8 mouse cellular contexts compared by ENCODE assay signal in the genomic region with DNA sequence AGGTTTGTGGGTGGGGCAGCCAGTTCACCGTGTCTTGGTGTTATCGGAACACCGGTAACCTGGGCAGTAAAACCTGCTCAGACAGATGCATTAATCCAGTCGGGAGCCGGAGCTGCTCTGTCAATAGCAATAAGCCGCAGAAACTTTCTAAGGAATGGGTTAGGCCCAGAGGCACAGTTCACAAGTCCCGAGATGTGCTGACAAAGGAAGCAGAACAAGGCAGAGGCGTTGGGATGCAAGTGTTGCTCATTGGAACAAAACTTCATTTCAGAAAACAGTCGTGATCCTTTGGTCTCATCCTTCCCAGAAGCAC. TPM values are rescaled to one million over a fixed set of nuclear protein-coding genes. Genes with fewer than 3 reads are reported as not detected.
DNase-seq lines count a peak whose midpoint lies in the region; ATAC-seq and TF ChIP-seq lines count a peak whose summit lies in the region.

No protein-coding gene starts in this region.

- no peaks in the 10 kb centered on the region for H3K4me1 ChIP-seq in embryonic facial prominence, embryonic 11.5 days (ENCODE audit: control insufficient read depth, insufficient read depth, low read length)
- H3K4me1 ChIP-seq in intestine, embryonic 14.5 days (replicated peaks; ENCODE audit: control insufficient read depth, insufficient read depth, low read length): peaks cover 7% of the 10 kb centered on the region; the same call in 1 of the 2 replicates
- peaks cover 6% of the 10 kb centered on the region; the same call in 1 of the 2 replicates for H3K4me1 ChIP-seq in midbrain, postnatal 0 days (ENCODE audit: insufficient read depth, low read length)

- no peaks in the 10 kb centered on the region for H3K27me3 ChIP-seq in embryonic facial prominence, embryonic 11.5 days (ENCODE audit: control insufficient read depth, insufficient read depth, low read length)
- H3K27me3 ChIP-seq in intestine, embryonic 14.5 days (replicated peaks; ENCODE audit: control insufficient read depth, insufficient read depth, low read length): peaks cover 7% of the 10 kb centered on the region; the same call in 1 of the 2 replicates
- no peaks in the 10 kb centered on the region for H3K27me3 ChIP-seq in midbrain, postnatal 0 days (ENCODE audit: insufficient read depth, low read length)

- 0 out of 2 replicates have a peak, but pooled peaks have one; percentile 27 for ATAC-seq in embryonic facial prominence, embryonic 11.5 days (replicated peaks; ENCODE audit: insufficient number of reproducible peaks, low FRiP score, low TSS enrichment, low read depth)
- no peak for ATAC-seq in intestine, embryonic 14.5 days (replicated peaks; ENCODE audit: low FRiP score, low TSS enrichment, low read depth)
- ATAC-seq in midbrain, postnatal 0 days (ENCODE audit: low FRiP score): no peak; the same call in none of the 2 replicates
- ATAC-seq in CD4-positive, CD25-positive, alpha-beta regulatory T cell, adult 4 months: no peak

- peak overlapping the region; percentile 93 for H3K27ac ChIP-seq in layer of hippocampus, adult 2 months
- no peak overlapping the region for H3K27ac ChIP-seq in embryonic facial prominence, embryonic 11.5 days (replicated peaks; ENCODE audit: low read depth, low read length)
- peak overlapping the region; percentile 93 for H3K27ac ChIP-seq in intestine, embryonic 14.5 days (ENCODE audit: low read depth)
- peak overlapping the region; percentile 3; the same call in 1 of the 2 replicates for H3K27ac ChIP-seq in midbrain, postnatal 0 days (ENCODE audit: low read depth, low read length)

- H3K9me3 ChIP-seq in embryonic facial prominence, embryonic 11.5 days (replicated peaks; ENCODE audit: control insufficient read depth, low read length): no peaks in the 10 kb centered on the region
- H3K9me3 ChIP-seq in intestine, embryonic 14.5 days (ENCODE audit: control insufficient read depth, low read length): no peaks in the 10 kb centered on the region
- no peaks in the 10 kb centered on the region for H3K9me3 ChIP-seq in midbrain, postnatal 0 days (ENCODE audit: low read length)

- 2% methylated on average over 9 of the region's 9 CpGs for WGBS in embryonic facial prominence, embryonic 11.5 days
- WGBS in intestine, embryonic 14.5 days: 5% methylated on average over 9 of the region's 9 CpGs
- WGBS in midbrain, postnatal 0 days: 1% methylated on average over 9 of the region's 9 CpGs

- no peak for DNase-seq in layer of hippocampus, adult 2 months (ENCODE audit: low spot score in 2 of 2)
- DNase-seq in layer of hippocampus, postnatal 10 days (ENCODE audit: low spot score in 2 of 2): no peak
- DNase-seq in embryonic facial prominence, embryonic 11.5 days (ENCODE audit: low spot score): peak; percentile 34
- DNase-seq in intestine, embryonic 14.5 days (ENCODE audit: low spot score): peak; percentile 86
- no peak for DNase-seq in midbrain, postnatal 0 days (ENCODE audit: low spot score)
- DNase-seq in left cerebral cortex, postnatal 4 days: no peak
- DNase-seq in gastrocnemius, adult 8-10 months (ENCODE audit: low spot score in 2 of 2): no peak

- peak overlapping the region; percentile 70 for H3K4me3 ChIP-seq in layer of hippocampus, adult 2 months
- peak overlapping the region; percentile 53 for H3K4me3 ChIP-seq in embryonic facial prominence, embryonic 11.5 days (ENCODE audit: low read depth, low read length)
- peak overlapping the region; percentile 59 for H3K4me3 ChIP-seq in intestine, embryonic 14.5 days (ENCODE audit: low read depth, low read length)
- peak overlapping the region; percentile 53 for H3K4me3 ChIP-seq in midbrain, postnatal 0 days (ENCODE audit: low read depth, low read length)

- H3K36me3 ChIP-seq in embryonic facial prominence, embryonic 11.5 days (replicated peaks; ENCODE audit: control insufficient read depth, insufficient read depth, low read depth, low read length): no peaks in the 10 kb centered on the region
- no peaks in the 10 kb centered on the region for H3K36me3 ChIP-seq in intestine, embryonic 14.5 days (ENCODE audit: control insufficient read depth, insufficient read depth, low read length)
- no peaks in the 10 kb centered on the region for H3K36me3 ChIP-seq in midbrain, postnatal 0 days (ENCODE audit: insufficient read depth, low read length)

- H3K4me2 ChIP-seq in embryonic facial prominence, embryonic 11.5 days (ENCODE audit: low read depth, low read length): peak overlapping the region; percentile 94
- H3K4me2 ChIP-seq in intestine, embryonic 14.5 days (ENCODE audit: low read length): peak overlapping the region; percentile 90
- H3K4me2 ChIP-seq in midbrain, postnatal 0 days (ENCODE audit: low read depth, low read length, poor library complexity, severe bottlenecking): peak overlapping the region; percentile 96

- no peak for TF ChIP-seq CTCF in layer of hippocampus, adult 2 months (conservative IDR thresholded peaks at IDR 0.05)
- no peak for TF ChIP-seq CTCF in midbrain, postnatal 0 days (IDR thresholded peaks at IDR 0.05)

- peak overlapping the region; percentile 76 for H3K9ac ChIP-seq in embryonic facial prominence, embryonic 11.5 days (replicated peaks; ENCODE audit: low read length)
- peak overlapping the region; percentile 70 for H3K9ac ChIP-seq in intestine, embryonic 14.5 days (ENCODE audit: low read length)
- peak overlapping the region; percentile 54 for H3K9ac ChIP-seq in midbrain, postnatal 0 days (replicated peaks; ENCODE audit: low read length, poor library complexity, severe bottlenecking)

- intact Hi-C loops in left cerebral cortex, postnatal 4 days (cut with DNase I): loop anchor here (5.0 kb wide), 1 partner anchor 132 kb away; a partner anchor contains a TSS

RNA-seq across cellular contexts. Expression of a gene that starts 6.5 kb away (rescaled TPM):
- total RNA-seq in layer of hippocampus, adult 2 months (2021): 1 to 10 TPM; 6.5 to 7.2 TPM
- 1 to 10 TPM; 6.9 to 7.2 TPM for total RNA-seq in layer of hippocampus, postnatal 10 days (2021)
- polyA plus RNA-seq in embryonic facial prominence, embryonic 11.5 days (2014; fragmentation: Nextera tagmentation; extraction: Ambion mirVana): 8.7 and 9.3 TPM in 2 replicates
- polyA plus RNA-seq in intestine, embryonic 14.5 days (2014; fragmentation: Nextera tagmentation; extraction: Ambion mirVana): 7.9 and 8.6 TPM in 2 replicates
- total RNA-seq in midbrain, postnatal 0 days (2014; rRNA removed): 2.2 and 5.9 TPM in 2 replicates
- 4.1 and 5.0 TPM in 2 replicates for polyA plus RNA-seq in midbrain, postnatal 0 days (2015; fragmentation: Nextera tagmentation; extraction: Ambion mirVana)
- 1 to 10 TPM; 5.9 to 6.7 TPM for total RNA-seq in left cerebral cortex, postnatal 4 days (2021)
- total RNA-seq in gastrocnemius, adult 8-10 months (2022): under 1 TPM; 0.19 to 0.62 (median 0.27) TPM
- under 1 TPM in 1 of 2 experiments, not detected in 1; 0.20 TPM for polyA plus RNA-seq in CD4-positive, CD25-positive, alpha-beta regulatory T cell, adult 4 months (2017; shearing (Covaris generic))

Comparison
In these comparisons a context has a peak if more than half of its experiments do, and no peak if none do; other contexts are left out.
1. DNase-seq: peak in embryonic facial prominence, embryonic 11.5 days (single experiment) and intestine, embryonic 14.5 days (single experiment); none in layer of hippocampus, adult 2 months (0 of 2), layer of hippocampus, postnatal 10 days (0 of 2), midbrain, postnatal 0 days (single experiment), left cerebral cortex, postnatal 4 days (single experiment) and gastrocnemius, adult 8-10 months (0 of 2).
2. Peak in every context shown above with its lines, with median percentiles within 50 percentile points of each other: H3K4me3 ChIP-seq, H3K4me2 ChIP-seq and H3K9ac ChIP-seq.